Mouse (Mus musculus) forebrain, embryonic 12.5 days (tissue): ENCODE measurements around the gene Plxnb1. TPM values are rescaled to one million over a fixed set of nuclear protein-coding genes. Genes with fewer than 3 reads are reported as not detected.

Source experiments
- ATAC-seq: fragments of 200-750 bp; cut with Nextera tagmentation; 2 replicates; pipeline ENCODE4 v1.8.0; 2017; ENCODE audit warnings: moderate TSS enrichment; ENCODE audit not compliant: low FRiP score
- H3K27ac ChIP-seq: fragments of 300-500 bp; sonication (generic); 2 replicates; pipeline ENCODE4 v1.5.1; 2016; ENCODE audit warnings: mild to moderate bottlenecking
- H3K27me3 ChIP-seq: fragments of 300-500 bp; sonication (generic); 2 replicates; pipeline ENCODE4 v1.6.1; 2016; ENCODE audit warnings: mild to moderate bottlenecking
- H3K36me3 ChIP-seq: fragments of 300-500 bp; sonication (generic); replicated peaks from 2 replicates; pipeline ENCODE4 v1.6.1; 2016; ENCODE audit warnings: mild to moderate bottlenecking
- H3K4me1 ChIP-seq: fragments of 300-500 bp; sonication (generic); 2 replicates; pipeline ENCODE4 v1.6.1; 2016
- H3K4me2 ChIP-seq: fragments of 300-500 bp; sonication (generic); 2 replicates; pipeline ENCODE4 v1.6.1; 2016; ENCODE audit warnings: mild to moderate bottlenecking, moderate library complexity
- H3K4me3 ChIP-seq: fragments of 300-500 bp; sonication (generic); replicated peaks from 2 replicates; pipeline ENCODE4 v1.5.1; 2016; ENCODE audit warnings: mild to moderate bottlenecking
- H3K9ac ChIP-seq: fragments of 300-500 bp; sonication (generic); 2 replicates; pipeline ENCODE4 v1.6.1; 2016; ENCODE audit warnings: mild to moderate bottlenecking
- H3K9me3 ChIP-seq: fragments of 300-500 bp; sonication (generic); 2 replicates; pipeline ENCODE4 v1.6.1; 2016
- WGBS: fragments of 180-500 bp; shearing (Covaris S2); methylation state at CpG from one replicate; pipeline ENCODE4 v1.1.7; 2016; 5-methylcytosine and 5-hydroxymethylcytosine counted together
- polyA plus RNA-seq: library from polyadenylated mRNA; unstranded; fragments of >200 nt; fragmentation: Nextera tagmentation; extraction: Ambion mirVana; gene quantifications from 2 replicates; pipeline ENCODE4 v1.2.1, GENCODE M21; 2016

Plxnb1 gene
- 39.9 and 44.4 TPM in 2 replicates for polyA plus RNA-seq

DNA sequence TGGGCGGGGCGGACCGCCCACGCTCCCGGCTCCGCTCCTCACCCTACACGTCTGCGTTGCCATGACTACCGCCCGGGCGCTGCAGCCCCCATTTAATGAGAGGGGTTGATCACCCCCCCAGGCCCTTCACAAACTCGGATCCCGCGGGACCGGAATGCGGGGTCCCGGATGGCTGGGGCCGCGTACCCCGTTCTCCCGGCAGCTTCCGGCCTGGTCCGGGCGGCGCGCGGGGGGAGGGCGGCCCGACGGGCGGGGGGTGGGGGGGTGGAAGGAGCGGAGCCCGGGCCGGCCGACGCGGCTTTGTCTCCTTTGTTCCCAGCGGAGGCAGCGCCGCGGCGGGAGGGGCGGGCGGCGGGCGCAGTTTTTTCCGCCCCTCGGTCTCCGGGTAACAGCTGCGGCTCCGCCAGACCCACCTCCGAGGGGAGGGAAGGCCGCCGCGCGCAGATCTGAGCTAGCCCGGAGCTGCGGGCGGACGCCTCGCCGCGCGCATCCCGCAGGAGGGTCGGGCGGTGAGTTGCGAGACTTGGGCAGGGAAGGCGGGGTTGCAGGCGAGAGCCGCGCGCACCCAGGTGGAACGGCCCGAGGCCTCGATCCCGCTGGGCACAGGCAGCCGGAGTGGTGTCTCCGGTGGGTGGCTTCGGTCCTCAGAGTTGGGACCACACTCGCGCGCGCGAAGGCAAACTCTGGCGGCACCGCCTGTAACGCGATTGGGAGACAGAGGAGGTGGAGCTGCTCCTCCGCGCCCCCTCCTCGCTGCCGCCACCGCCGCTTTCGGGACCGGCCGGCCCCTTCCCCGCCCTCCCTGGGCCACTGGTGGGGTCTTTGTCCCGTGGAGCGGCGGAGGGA lies at the start of gene Plxnb1:
TSS of gene Plxnb1 (plus strand) at position 253 of the 846 bp plus-strand sequence.
- peak within 1 kb of the TSS; percentile 100 for H3K27ac ChIP-seq
- peak within 1 kb of the TSS; percentile 95 for H3K4me2 ChIP-seq
- peak within 1 kb of the TSS; percentile 74 for H3K4me3 ChIP-seq
- under 1% methylated on average over 83 of the region's 102 CpGs for WGBS
- H3K9me3 ChIP-seq: no peaks in the 10 kb centered on the region
- peak within 1 kb of the TSS; percentile 97 for H3K9ac ChIP-seq
- peaks cover 61% of the 10 kb centered on the region for H3K4me1 ChIP-seq
- peak; percentile 74 for ATAC-seq
- peaks cover 37% of the 10 kb centered on the region for H3K36me3 ChIP-seq
- peaks cover 5% of the 10 kb centered on the region; the same call in 1 of the 2 replicates for H3K27me3 ChIP-seq

GRCm38 (mm10) chr9:109046306-109046705 lies 48.9 kb upstream of the Plxnb1 start:
- no peak overlapping the region for H3K27ac ChIP-seq
- no peaks in the 10 kb centered on the region for H3K36me3 ChIP-seq
- H3K4me2 ChIP-seq: no peak overlapping the region
- no peak overlapping the region for H3K4me3 ChIP-seq
- no peak overlapping the region for H3K9ac ChIP-seq
- no peak for ATAC-seq
- H3K4me1 ChIP-seq: no peaks in the 10 kb centered on the region
- H3K27me3 ChIP-seq: no peaks in the 10 kb centered on the region
- 36% methylated on average over 5 of the region's 5 CpGs for WGBS
- no peaks in the 10 kb centered on the region for H3K9me3 ChIP-seq

DNA sequence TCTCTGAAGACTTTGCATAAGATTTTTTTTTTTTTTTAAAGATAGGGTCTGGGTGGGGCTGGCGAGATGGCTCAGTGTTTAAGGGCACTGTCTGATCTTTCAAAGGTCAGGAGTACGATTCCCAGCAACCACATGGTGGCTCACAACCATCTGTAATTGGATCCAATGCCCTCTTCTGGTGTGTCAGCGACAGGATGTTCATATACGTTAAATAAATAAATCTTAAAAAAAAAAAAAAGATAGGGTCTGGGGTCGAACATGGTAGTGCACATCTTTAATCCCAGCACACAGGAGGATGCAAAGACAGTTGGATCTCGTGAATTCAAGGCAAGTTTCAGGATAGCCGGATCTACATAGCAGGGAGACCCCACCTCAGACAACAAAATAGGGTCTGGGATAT lies 45.9 kb upstream of the Plxnb1 start:
- H3K27ac ChIP-seq: no peak overlapping the region
- H3K4me2 ChIP-seq: no peak overlapping the region
- peaks cover under 1% of the 10 kb centered on the region for H3K4me1 ChIP-seq
- H3K9ac ChIP-seq: no peak overlapping the region
- 82% methylated on average over 7 of the region's 7 CpGs for WGBS
- H3K27me3 ChIP-seq: no peaks in the 10 kb centered on the region
- no peak for ATAC-seq
- no peaks in the 10 kb centered on the region for H3K9me3 ChIP-seq
- H3K4me3 ChIP-seq: no peak overlapping the region
- no peaks in the 10 kb centered on the region for H3K36me3 ChIP-seq

GRCm38 (mm10) chr9:109049996-109050673 lies 45.1 kb upstream of the Plxnb1 start:
- Histone ChIP-seq H3K4me1 (peaks cover 8% of the 10 kb centered on the region), H3K4me2 (no peak overlapping the region), H3K9me3 (no peaks in the 10 kb centered on the region), H3K4me3 (no peak overlapping the region), H3K27ac (no peak overlapping the region), H3K27me3 (no peaks in the 10 kb centered on the region), H3K36me3 (no peaks in the 10 kb centered on the region), H3K9ac (no peak overlapping the region)
- no peak for ATAC-seq
- WGBS: 83% methylated on average over 9 of the region's 9 CpGs

DNA sequence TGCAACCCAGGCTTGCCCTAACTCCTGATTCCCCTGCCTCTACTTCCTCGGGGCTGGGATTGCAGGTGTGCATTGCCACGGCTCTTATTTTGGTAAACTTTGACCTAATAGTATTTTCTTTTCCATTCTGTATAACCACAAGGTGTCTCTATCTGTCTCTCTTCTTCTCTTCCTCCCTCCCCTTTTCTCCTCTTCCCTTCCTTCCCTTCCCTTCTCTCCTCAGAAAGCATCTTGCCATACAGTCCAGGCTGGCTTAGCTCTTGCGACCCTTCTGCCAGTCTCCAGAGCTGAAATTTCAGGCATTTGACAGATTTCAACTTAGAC lies 44.6 kb upstream of the Plxnb1 start:
- 83% methylated on average over 3 of the region's 3 CpGs for WGBS
- no peak overlapping the region for H3K9ac ChIP-seq

DNA sequence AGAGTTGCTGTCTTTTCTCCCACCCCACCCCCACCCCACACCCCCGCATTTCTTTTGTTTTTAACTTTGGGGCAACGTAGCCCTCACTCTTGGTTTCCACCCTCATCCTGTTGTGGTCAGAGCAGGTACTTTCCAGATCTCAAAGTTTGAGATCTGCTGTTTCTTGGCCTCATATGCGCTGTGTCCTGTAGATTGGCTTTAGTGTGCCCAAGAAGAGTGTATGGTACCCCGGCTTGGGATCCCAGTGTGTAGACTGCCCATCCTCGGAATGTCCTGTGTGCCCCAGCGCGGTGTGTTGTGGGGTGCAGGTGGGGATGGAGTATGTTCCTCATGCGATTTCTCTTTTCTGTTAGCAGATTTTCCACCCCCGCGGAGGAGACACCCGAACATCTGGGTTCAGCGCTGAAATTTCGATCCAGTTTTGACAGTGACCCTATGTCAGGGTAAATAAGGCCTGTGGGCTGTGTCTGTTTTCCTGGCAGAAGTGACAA lies 44.1 kb upstream of the Plxnb1 start:
- no peak overlapping the region for H3K4me2 ChIP-seq
- no peak overlapping the region for H3K4me3 ChIP-seq
- no peak overlapping the region for H3K9ac ChIP-seq
- no peaks in the 10 kb centered on the region for H3K27me3 ChIP-seq
- H3K36me3 ChIP-seq: no peaks in the 10 kb centered on the region
- ATAC-seq: no peak
- 89% methylated on average over 13 of the region's 13 CpGs for WGBS
- H3K27ac ChIP-seq: no peak overlapping the region
- H3K9me3 ChIP-seq: no peaks in the 10 kb centered on the region
- peaks cover 12% of the 10 kb centered on the region for H3K4me1 ChIP-seq

More for the DNA sequence above, 44.6 kb upstream of the Plxnb1 start:
- Histone ChIP-seq H3K27ac (no peak overlapping the region), H3K4me2 (no peak overlapping the region), H3K27me3 (no peaks in the 10 kb centered on the region), H3K4me1 (peaks cover 12% of the 10 kb centered on the region), H3K36me3 (no peaks in the 10 kb centered on the region), H3K4me3 (no peak overlapping the region), H3K9me3 (no peaks in the 10 kb centered on the region)
- no peak for ATAC-seq

- 89% methylated on average over 10 of the region's 10 CpGs for WGBS
- ATAC-seq: no peak
- peaks cover 12% of the 10 kb centered on the region for H3K4me1 ChIP-seq
These were observed 43.3 kb upstream of the Plxnb1 start for GRCm38 (mm10) chr9:109051651-109052489.

DNA sequence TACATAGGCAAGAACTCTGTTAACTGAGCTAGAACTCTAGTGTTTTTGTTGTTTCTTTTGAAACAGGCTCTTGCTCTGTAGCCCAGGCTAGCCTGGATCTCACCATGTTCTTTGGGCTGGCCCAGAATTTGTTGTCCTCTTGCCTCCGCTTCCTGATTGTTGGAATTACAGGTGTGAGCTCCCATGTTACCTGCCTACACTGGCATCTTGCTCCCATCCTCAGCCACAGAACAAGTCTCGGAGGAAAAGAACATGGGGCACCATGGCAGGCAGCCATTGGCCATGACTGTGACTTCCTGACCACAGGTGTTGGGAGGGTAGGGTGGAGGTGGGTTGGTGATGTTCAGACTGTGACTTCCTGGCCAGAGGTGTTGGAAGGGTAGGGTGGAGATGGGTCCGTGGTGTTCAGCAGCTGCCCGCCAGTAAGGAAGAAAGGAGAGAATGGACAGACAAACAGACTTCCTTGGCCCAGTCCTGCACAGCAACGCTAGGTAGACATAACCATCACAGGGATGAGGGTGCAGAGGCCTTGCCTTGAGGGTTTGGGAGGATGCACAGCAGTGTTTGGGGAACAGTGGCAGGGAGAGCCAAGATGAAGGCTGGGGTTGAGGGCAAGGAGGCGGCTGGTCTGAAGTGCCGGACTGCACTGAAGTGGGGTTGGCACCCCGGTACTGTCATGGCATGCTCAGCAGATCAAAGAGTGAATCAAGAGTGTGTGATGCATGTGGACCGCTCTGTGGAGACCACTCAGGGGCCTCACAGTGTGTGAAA lies 42.5 kb upstream of the Plxnb1 start:
- no peak overlapping the region for H3K4me2 ChIP-seq
- peaks cover 12% of the 10 kb centered on the region for H3K4me1 ChIP-seq
- H3K9me3 ChIP-seq: no peaks in the 10 kb centered on the region
- H3K36me3 ChIP-seq: peaks cover 15% of the 10 kb centered on the region
- no peaks in the 10 kb centered on the region for H3K27me3 ChIP-seq
- H3K4me3 ChIP-seq: no peak overlapping the region
- no peak overlapping the region for H3K9ac ChIP-seq
- no peak overlapping the region for H3K27ac ChIP-seq
- 85% methylated on average over 9 of the region's 9 CpGs for WGBS
- no peak for ATAC-seq

More at GRCm38 (mm10) chr9:109051651-109052489, 43.3 kb upstream of the Plxnb1 start:
- Histone ChIP-seq H3K27ac (no peak overlapping the region), H3K9me3 (no peaks in the 10 kb centered on the region), H3K9ac (no peak overlapping the region), H3K36me3 (peaks cover 7% of the 10 kb centered on the region), H3K4me2 (no peak overlapping the region), H3K4me3 (no peak overlapping the region), H3K27me3 (no peaks in the 10 kb centered on the region)

DNA sequence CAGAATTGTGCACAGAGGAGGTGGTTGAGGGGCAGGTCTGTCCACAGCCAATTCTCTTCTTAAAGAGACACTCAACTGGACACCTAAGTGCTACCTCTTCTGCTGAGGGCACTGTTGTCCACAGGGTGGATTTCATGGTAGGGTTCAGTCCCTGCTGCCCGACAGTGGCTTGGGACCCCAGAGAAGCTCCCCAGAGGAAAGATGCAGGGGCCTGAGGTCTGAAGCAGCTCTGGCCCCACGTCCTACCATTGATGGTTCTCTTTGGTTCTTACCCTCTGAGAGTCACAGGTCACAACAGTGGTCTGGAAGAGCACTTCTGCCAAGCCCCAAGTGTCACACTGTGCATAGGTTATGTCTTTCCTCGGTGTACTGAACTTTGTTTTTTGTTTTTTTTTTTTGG lies 41.8 kb upstream of the Plxnb1 start:
- WGBS: 77% methylated on average over 3 of the region's 3 CpGs
- Histone ChIP-seq H3K4me2 (no peak overlapping the region), H3K9ac (no peak overlapping the region), H3K9me3 (no peaks in the 10 kb centered on the region), H3K36me3 (peaks cover 22% of the 10 kb centered on the region), H3K4me1 (peaks cover 12% of the 10 kb centered on the region), H3K27me3 (no peaks in the 10 kb centered on the region), H3K4me3 (no peak overlapping the region), H3K27ac (no peak overlapping the region)
- no peak for ATAC-seq

DNA sequence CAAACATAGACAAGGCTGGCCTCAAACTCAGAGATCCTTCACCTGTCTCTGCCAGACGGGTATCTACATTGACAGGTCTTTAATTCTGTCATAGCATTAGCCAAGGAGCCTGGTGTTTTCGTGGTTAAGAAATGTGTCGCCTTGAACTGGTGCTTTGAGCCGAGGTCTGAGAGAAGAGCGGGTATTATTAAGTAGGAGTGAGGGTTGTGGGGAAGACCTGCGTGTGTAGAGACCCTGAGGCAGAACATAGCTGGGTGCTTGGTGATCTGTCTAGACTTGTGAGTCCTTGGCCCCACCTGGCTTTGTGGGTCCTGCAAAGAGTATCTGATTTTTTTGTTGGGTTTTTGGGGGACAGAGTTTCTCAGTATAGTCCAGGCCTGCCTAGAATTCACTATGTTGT lies 41.3 kb upstream of the Plxnb1 start:
- Histone ChIP-seq H3K9me3 (no peaks in the 10 kb centered on the region), H3K27ac (no peak overlapping the region), H3K4me2 (no peak overlapping the region), H3K36me3 (peaks cover 27% of the 10 kb centered on the region), H3K27me3 (no peaks in the 10 kb centered on the region), H3K4me1 (peaks cover 15% of the 10 kb centered on the region), H3K9ac (no peak overlapping the region), H3K4me3 (no peak overlapping the region)
- ATAC-seq: no peak
- 82% methylated on average over 6 of the region's 6 CpGs for WGBS

- peak; percentile 60; the same call in 1 of the 2 replicates for ATAC-seq
- Histone ChIP-seq H3K9me3 (no peaks in the 10 kb centered on the region), H3K27me3 (no peaks in the 10 kb centered on the region), H3K4me3 (peak overlapping the region; percentile 28), H3K4me2 (peak overlapping the region; percentile 40), H3K9ac (peak overlapping the region; percentile 29), H3K27ac (peak overlapping the region; percentile 68), H3K4me1 (peaks cover 22% of the 10 kb centered on the region), H3K36me3 (peaks cover 28% of the 10 kb centered on the region)
- 7% methylated on average over 7 of the region's 7 CpGs for WGBS
These were observed 40.5 kb upstream of the Plxnb1 start for GRCm38 (mm10) chr9:109054712-109055111.
